Mouse (Mus musculus) kidney, embryonic 16.5 days (tissue): ENCODE data around the gene Pigz. TPM values are rescaled to one million over a fixed set of nuclear protein-coding genes. Genes with fewer than 3 reads are reported as not detected.

Experiments
- ATAC-seq: fragments of 200-750 bp; cut with Nextera tagmentation; 2 replicates; pipeline ENCODE4 v1.8.0; 2017; ENCODE audit warnings: moderate TSS enrichment; ENCODE audit not compliant: low FRiP score, low TSS enrichment
- H3K27ac ChIP-seq: fragments of 300-500 bp; sonication (generic); 2 replicates; pipeline ENCODE4 v1.5.1; 2014; ENCODE audit warnings: low read length
- H3K27me3 ChIP-seq: fragments of 300-500 bp; sonication (generic); 2 replicates; pipeline ENCODE4 v1.6.1; 2014; ENCODE audit warnings: low read length, control low read depth, mixed read lengths; ENCODE audit not compliant: insufficient read depth
- H3K36me3 ChIP-seq: fragments of 300-500 bp; sonication (generic); 2 replicates; pipeline ENCODE4 v1.6.1; 2014; ENCODE audit warnings: low read length, control low read depth, mixed read lengths; ENCODE audit not compliant: insufficient read depth
- H3K4me1 ChIP-seq: fragments of 300-500 bp; sonication (generic); 2 replicates; pipeline ENCODE4 v1.6.1; 2014; ENCODE audit warnings: low read length, control low read depth, mixed read lengths; ENCODE audit not compliant: insufficient read depth
- H3K4me2 ChIP-seq: fragments of 300-500 bp; sonication (generic); replicated peaks from 2 replicates; pipeline ENCODE4 v1.6.1; 2014; ENCODE audit warnings: low read depth, low read length
- H3K4me3 ChIP-seq: fragments of 300-500 bp; sonication (generic); 2 replicates; pipeline ENCODE4 v1.5.1; 2014; ENCODE audit warnings: mild to moderate bottlenecking, low read length
- H3K9ac ChIP-seq: fragments of 300-500 bp; sonication (generic); replicated peaks from 2 replicates; pipeline ENCODE4 v1.6.1; 2014; ENCODE audit warnings: low read length
- H3K9me3 ChIP-seq: fragments of 300-500 bp; sonication (generic); 2 replicates; pipeline ENCODE4 v1.6.1; 2016; ENCODE audit warnings: low read length, control low read depth
- WGBS: fragments of 180-500 bp; shearing (Covaris S2); extraction: QIAGEN DNeasy Blood & Tissue Kit; methylation state at CpG from one replicate; pipeline ENCODE4 v1.1.7; 2014; 5-methylcytosine and 5-hydroxymethylcytosine counted together
- polyA plus RNA-seq: library from polyadenylated mRNA; unstranded; fragments of >200 nt; fragmentation: Nextera tagmentation; extraction: Ambion mirVana; gene quantifications from 2 replicates; pipeline ENCODE4 v1.2.1, GENCODE M21; 2015

Gene Pigz
- polyA plus RNA-seq, 1 experiment from 2014 or later, result 1.0 TPM

DNA sequence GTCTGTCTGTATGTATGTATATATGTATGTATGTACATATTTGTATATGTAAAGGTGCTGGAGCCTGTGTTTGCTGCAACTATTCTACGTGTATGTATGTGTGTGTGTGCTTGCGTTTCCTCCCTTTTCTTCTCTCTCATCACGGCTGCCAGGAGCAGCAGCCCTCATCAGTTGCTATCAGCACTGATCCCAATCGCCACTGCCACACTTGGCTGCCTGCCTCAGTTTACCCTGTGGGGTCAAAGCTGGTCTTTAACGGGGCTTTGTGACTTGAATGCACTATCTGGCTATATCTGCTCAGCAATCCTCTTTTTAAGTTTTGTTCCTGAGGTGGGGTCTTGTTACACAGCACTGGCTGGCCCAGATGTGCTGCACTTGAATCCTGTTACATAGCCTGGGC is 6.2 kb upstream of the Pigz start:
- 80% methylated on average over 5 of the region's 5 CpGs for WGBS
- Histone ChIP-seq H3K9ac (no peak overlapping the region), H3K9me3 (no peaks in the 10 kb centered on the region), H3K27me3 (no peaks in the 10 kb centered on the region; the same call in 1 of the 2 replicates), H3K27ac (no peak overlapping the region), H3K4me2 (no peak overlapping the region), H3K4me3 (no peak overlapping the region), H3K4me1 (0 out of 2 replicates have a peak, but pooled peaks cover 4% of the 10 kb centered on the region), H3K36me3 (no peaks in the 10 kb centered on the region)
- no peak for ATAC-seq

GRCm38 (mm10) chr16:31931330-31931729 is 2.3 kb upstream of the Pigz start:
- no peak overlapping the region for H3K9ac ChIP-seq
- H3K27ac ChIP-seq, result no peak overlapping the region
- no peak overlapping the region for H3K4me2 ChIP-seq
- no peak overlapping the region for H3K4me3 ChIP-seq
- no peaks in the 10 kb centered on the region for H3K36me3 ChIP-seq
- 59% methylated on average over 17 of the region's 17 CpGs for WGBS
- ATAC-seq, result no peak
- peaks cover 26% of the 10 kb centered on the region for H3K4me1 ChIP-seq
- no peaks in the 10 kb centered on the region for H3K9me3 ChIP-seq
- H3K27me3 ChIP-seq, result peaks cover 27% of the 10 kb centered on the region

DNA sequence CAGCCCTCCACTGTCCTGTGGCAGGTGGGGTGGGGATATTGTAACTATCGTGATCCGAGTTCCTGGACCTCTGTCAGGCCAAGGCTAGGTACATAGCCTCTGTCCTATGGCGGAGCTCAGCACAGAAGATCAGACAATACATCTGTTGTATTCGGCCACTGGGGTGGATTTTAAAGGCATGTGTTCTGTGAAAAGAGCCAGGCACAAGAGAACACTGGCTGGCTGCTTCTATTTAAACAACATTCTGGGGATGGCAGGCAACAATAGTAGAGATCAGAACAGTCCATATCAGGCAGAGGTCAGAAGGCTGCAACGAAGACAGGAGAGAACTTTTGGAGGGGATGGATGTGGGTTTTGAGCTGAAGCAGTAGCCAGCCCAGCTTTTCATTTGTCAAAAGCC is 1.4 kb upstream of the Pigz start:
- no peaks in the 10 kb centered on the region for H3K36me3 ChIP-seq
- H3K4me3 ChIP-seq, result no peak overlapping the region
- peak overlapping the region; percentile 67 for H3K4me2 ChIP-seq
- no peak for ATAC-seq
- H3K9ac ChIP-seq, result 0 out of 2 replicates have a peak overlapping the region, but pooled peaks have one; percentile 46
- 61% methylated on average over 5 of the region's 5 CpGs for WGBS
- peaks cover 30% of the 10 kb centered on the region for H3K27me3 ChIP-seq
- H3K9me3 ChIP-seq, result no peaks in the 10 kb centered on the region; the same call in 1 of the 2 replicates
- peaks cover 26% of the 10 kb centered on the region for H3K4me1 ChIP-seq
- no peak overlapping the region for H3K27ac ChIP-seq

- Histone ChIP-seq H3K4me3 (peak overlapping the region; percentile 53), H3K9ac (peak overlapping the region; percentile 46), H3K9me3 (no peaks in the 10 kb centered on the region; the same call in 1 of the 2 replicates), H3K4me2 (peak overlapping the region; percentile 67), H3K27ac (no peak overlapping the region), H3K27me3 (peaks cover 30% of the 10 kb centered on the region), H3K36me3 (no peaks in the 10 kb centered on the region), H3K4me1 (peaks cover 26% of the 10 kb centered on the region)
- ATAC-seq, result peak; percentile 85
- under 1% methylated on average over 50 of the region's 50 CpGs for WGBS
Observed at GRCm38 (mm10) chr16:31932840-31933697, 582 bp upstream of the Pigz start.

GRCm38 (mm10) chr16:31934550-31935010 is 929 bp downstream of the Pigz start:
- WGBS, result 21% methylated on average over 13 of the region's 13 CpGs
- Histone ChIP-seq H3K4me2 (peak overlapping the region; percentile 52), H3K4me3 (peak overlapping the region; percentile 35), H3K27me3 (peaks cover 30% of the 10 kb centered on the region), H3K9me3 (no peaks in the 10 kb centered on the region; the same call in 1 of the 2 replicates), H3K27ac (no peak overlapping the region), H3K9ac (0 out of 2 replicates have a peak overlapping the region, but pooled peaks have one; percentile 2), H3K36me3 (no peaks in the 10 kb centered on the region), H3K4me1 (peaks cover 26% of the 10 kb centered on the region)
- no peak for ATAC-seq

DNA sequence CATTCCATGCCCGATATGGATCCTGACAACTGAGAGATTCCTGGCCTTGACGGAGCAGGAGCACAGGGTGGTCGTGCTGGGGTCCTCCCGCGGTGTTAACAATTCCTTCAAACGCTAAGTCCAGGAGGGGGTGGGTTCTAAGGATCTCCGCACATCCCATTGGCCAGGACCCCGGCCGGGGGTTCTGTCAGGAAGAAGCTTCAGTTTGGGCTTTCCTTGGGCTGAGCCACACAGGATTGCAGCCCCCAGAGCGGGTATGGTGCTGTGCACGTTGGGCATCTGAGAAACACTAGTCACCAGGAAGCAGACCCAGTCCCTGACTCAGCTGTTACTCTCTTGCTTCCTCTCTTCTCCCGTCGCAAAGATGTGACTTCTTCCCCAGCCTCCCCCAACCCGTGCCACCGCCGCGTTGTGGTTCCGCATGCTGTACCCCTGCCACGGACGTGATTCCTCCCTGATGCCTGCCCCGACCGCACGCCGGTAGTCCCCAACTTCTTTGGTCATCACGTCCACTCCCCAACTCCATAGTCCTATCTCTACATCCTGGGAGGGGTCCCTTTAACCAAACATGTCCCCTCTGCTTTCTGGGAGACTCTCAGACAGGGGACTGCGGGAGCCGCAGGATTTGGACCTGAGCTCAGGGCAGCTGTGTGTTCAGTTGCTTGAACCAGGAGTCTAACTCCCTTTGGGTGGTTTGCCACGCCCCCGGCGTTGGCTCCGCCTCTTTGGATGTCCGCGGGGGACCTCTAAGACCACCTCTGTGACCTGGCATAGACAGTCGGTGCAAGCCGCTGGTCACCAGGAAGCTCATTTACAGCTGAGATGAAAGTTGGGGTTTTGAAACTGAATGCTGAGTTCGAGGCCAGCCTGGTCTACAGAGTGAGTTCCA is 1.7 kb downstream of the Pigz start:
- peaks cover 30% of the 10 kb centered on the region for H3K27me3 ChIP-seq
- no peaks in the 10 kb centered on the region for H3K36me3 ChIP-seq
- H3K9ac ChIP-seq, result 0 out of 2 replicates have a peak overlapping the region, but pooled peaks have one; percentile 2
- no peak for ATAC-seq
- peak overlapping the region; percentile 35 for H3K4me3 ChIP-seq
- H3K4me1 ChIP-seq, result peaks cover 26% of the 10 kb centered on the region
- H3K9me3 ChIP-seq, result no peaks in the 10 kb centered on the region; the same call in 1 of the 2 replicates
- H3K27ac ChIP-seq, result no peak overlapping the region
- WGBS, result 6% methylated on average over 36 of the region's 36 CpGs
- H3K4me2 ChIP-seq, result peak overlapping the region; percentile 52

DNA sequence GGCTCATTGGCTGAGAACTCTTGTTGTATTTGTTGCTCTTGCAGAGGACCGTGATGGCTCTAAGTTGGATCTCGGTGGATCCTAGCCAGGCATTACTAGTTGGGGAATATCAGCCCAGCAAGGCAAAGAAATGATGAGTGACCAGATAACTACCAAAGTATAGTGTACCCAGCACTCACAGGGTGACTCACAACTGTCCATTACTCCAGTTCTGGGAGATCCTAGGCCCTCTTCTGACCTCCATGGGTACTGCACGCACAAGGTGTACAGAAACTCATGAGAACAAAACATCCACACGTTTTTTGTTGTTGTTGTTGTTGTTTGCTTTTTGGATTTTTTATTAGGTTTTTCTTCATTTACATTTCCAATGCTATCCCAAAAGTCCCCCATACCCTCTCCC is 2.9 kb downstream of the Pigz start:
- Histone ChIP-seq H3K9me3 (no peaks in the 10 kb centered on the region; the same call in 1 of the 2 replicates), H3K9ac (no peak overlapping the region), H3K4me1 (peaks cover 26% of the 10 kb centered on the region), H3K4me3 (no peak overlapping the region), H3K36me3 (no peaks in the 10 kb centered on the region), H3K27ac (no peak overlapping the region), H3K27me3 (peaks cover 30% of the 10 kb centered on the region), H3K4me2 (no peak overlapping the region)
- ATAC-seq, result no peak
- WGBS, result 84% methylated on average over 4 of the region's 4 CpGs

DNA sequence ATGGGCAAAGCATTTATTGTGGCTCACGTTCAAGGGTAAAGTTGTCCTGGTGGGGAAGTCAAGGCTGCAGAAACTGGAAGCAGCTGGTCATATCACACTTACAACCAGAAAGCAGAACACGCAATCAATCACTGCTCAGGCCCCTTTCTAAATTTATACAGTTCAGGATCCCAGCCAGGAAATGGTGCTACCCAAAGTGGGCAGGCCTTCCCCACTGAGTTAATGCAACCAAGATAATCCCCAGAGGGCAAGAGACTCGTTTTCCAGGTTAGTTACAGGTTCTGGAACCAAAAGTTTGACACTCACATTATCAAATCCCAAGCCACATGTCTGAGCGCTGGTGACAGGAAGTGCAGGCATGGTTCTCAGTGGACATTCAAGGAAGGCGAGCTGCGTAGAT is 5.2 kb downstream of the Pigz start:
- WGBS, result 68% methylated on average over 6 of the region's 6 CpGs
- Histone ChIP-seq H3K4me1 (peaks cover 15% of the 10 kb centered on the region), H3K4me2 (no peak overlapping the region), H3K27me3 (peaks cover 27% of the 10 kb centered on the region), H3K9me3 (no peaks in the 10 kb centered on the region; the same call in 1 of the 2 replicates), H3K36me3 (no peaks in the 10 kb centered on the region), H3K9ac (no peak overlapping the region), H3K27ac (no peak overlapping the region), H3K4me3 (no peak overlapping the region)
- ATAC-seq, result no peak

DNA sequence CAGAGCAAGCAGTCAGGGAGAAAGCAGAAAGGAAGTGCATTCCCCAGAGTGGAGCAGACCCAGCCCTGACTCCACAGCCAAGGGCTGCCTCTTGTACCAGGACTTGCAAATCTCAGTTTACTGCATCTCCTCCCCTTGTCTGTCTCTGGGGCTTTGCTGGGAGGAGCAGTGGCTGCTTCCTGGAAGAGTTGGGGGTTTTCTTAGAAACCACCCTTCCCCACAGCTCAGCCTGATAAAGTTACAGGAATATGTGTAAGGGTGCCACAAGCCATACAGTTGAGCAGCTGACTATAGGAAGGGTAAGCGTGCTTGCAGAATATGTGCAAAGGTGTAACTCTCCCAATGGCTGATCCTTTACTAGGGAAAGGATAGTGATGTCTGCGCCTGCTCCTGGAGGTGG is 6.9 kb downstream of the Pigz start:
- H3K9me3 ChIP-seq, result no peaks in the 10 kb centered on the region; the same call in 1 of the 2 replicates
- no peak overlapping the region for H3K4me2 ChIP-seq
- peaks cover 11% of the 10 kb centered on the region for H3K27me3 ChIP-seq
- 0 out of 2 replicates have a peak, but pooled peaks cover 6% of the 10 kb centered on the region for H3K36me3 ChIP-seq
- ATAC-seq, result no peak
- 58% methylated on average over 2 of the region's 2 CpGs for WGBS
- H3K27ac ChIP-seq, result no peak overlapping the region
- H3K4me3 ChIP-seq, result no peak overlapping the region
- H3K9ac ChIP-seq, result no peak overlapping the region
- peaks cover 1% of the 10 kb centered on the region; the same call in 1 of the 2 replicates for H3K4me1 ChIP-seq
